Mouse (Mus musculus): ENCODE results near the gene S100a11. TPM values are rescaled to one million over a fixed set of nuclear protein-coding genes. Genes with fewer than 3 reads are reported as not detected.

Gene S100a11
- polyA plus RNA-seq, 1 experiment from 2014 or later: 430 TPM

Other genes starting within 250 kb of the S100a11 start
- not detected in 2 replicates for gene Flg, start 247.0 kb upstream of the S100a11 start, polyA plus RNA-seq (2016; fragmentation: Nextera tagmentation; extraction: Ambion mirVana)
- not detected in 2 replicates for gene Hrnr, start 200.7 kb upstream of the S100a11 start, polyA plus RNA-seq (2016; fragmentation: Nextera tagmentation; extraction: Ambion mirVana)
- not detected in 2 replicates for gene Rptn, start 126.8 kb upstream of the S100a11 start, polyA plus RNA-seq (2016; fragmentation: Nextera tagmentation; extraction: Ambion mirVana)
- gene Tchh, start 78.2 kb upstream of the S100a11 start, polyA plus RNA-seq (2016; fragmentation: Nextera tagmentation; extraction: Ambion mirVana): 0.20 and 0.38 TPM in 2 replicates
- gene Tchhl1, start 51.7 kb upstream of the S100a11 start, polyA plus RNA-seq (2016; fragmentation: Nextera tagmentation; extraction: Ambion mirVana): not detected in 2 replicates
- 192 and 203 TPM in 2 replicates for gene S100a10, start 34.6 kb downstream of the S100a11 start, polyA plus RNA-seq (2016; fragmentation: Nextera tagmentation; extraction: Ambion mirVana)
- not detected in 2 replicates for gene Tdpoz2, start 132.2 kb downstream of the S100a11 start, polyA plus RNA-seq (2016; fragmentation: Nextera tagmentation; extraction: Ambion mirVana)
- not detected in 2 replicates for gene Tdpoz1, start 155.8 kb downstream of the S100a11 start, polyA plus RNA-seq (2016; fragmentation: Nextera tagmentation; extraction: Ambion mirVana)
- not detected in 2 replicates for gene Gm37596, start 172.6 kb downstream of the S100a11 start, polyA plus RNA-seq (2016; fragmentation: Nextera tagmentation; extraction: Ambion mirVana)